Mouse (Mus musculus): ENCODE measurements around the gene Pld3. TPM values are rescaled to one million over a fixed set of nuclear protein-coding genes. Genes with fewer than 3 reads are reported as not detected.

Pld3 gene
- polyA plus RNA-seq, 1 experiment from 2014 or later = 62.5 TPM

GRCm38 (mm10) chr7:27576914-27577313, 23.9 kb upstream of the Pld3 start:
- H3K36me3 ChIP-seq (ENCODE audit: control insufficient read depth, insufficient read depth, low read length) = peaks cover 21% of the 10 kb centered on the region

DNA sequence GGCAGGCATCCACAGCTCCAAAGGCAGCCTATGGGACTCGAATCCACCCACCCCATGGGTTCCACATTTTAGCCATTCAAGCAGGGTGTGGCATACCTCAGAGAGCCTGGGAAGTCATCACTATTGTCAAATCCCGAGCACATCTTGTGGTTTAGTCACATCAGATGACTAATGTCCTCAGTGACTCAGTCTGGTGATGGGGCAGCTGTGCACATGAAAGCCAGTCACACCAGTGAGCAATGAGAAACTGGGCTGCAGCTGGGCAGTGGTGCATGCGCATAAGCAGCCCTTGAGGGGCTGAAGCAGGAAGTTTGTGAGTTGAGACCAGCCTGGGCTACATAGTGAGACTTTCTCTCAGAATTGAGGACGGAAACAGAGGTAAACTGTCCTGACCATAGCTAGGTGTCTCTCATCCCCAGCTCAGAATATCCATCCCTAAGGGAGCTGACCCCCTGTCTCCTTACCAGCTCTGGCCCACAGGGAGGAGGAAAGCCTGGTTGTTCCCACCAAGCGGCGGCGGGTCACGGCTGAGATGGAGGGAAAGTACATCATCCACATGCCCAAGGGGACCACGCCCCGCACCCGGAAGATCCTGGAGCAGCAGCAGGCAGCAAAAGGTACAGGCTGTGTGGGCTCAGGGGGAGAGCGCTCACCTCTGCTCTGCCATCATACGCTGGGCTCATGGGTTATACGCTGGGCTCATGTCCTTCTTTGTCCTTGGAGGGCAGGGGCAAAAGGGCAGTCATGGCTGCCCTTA, 21.3 kb upstream of the Pld3 start:
- DNase-seq (ENCODE audit: low spot score, missing footprints) = no peak
- Histone ChIP-seq H3K4me1 (ENCODE audit: control insufficient read depth, insufficient read depth, low read length) (no peaks in the 10 kb centered on the region), H3K4me3 (ENCODE audit: low read depth, low read length) (no peak overlapping the region), H3K9ac (ENCODE audit: low read length) (no peak overlapping the region), H3K36me3 (ENCODE audit: control insufficient read depth, insufficient read depth, low read length) (peaks cover 17% of the 10 kb centered on the region), H3K27me3 (ENCODE audit: control insufficient read depth, insufficient read depth, low read length) (no peaks in the 10 kb centered on the region), H3K9me3 (ENCODE audit: control insufficient read depth, low read length) (no peaks in the 10 kb centered on the region), H3K27ac (ENCODE audit: low read depth, low read length) (no peak overlapping the region), H3K4me2 (no peak overlapping the region)
- no peak for ATAC-seq (ENCODE audit: low FRiP score)
- 89% methylated on average over 14 of the region's 14 CpGs for WGBS

More at GRCm38 (mm10) chr7:27576914-27577313, 23.9 kb upstream of the Pld3 start:
- no peaks in the 10 kb centered on the region for H3K27me3 ChIP-seq (ENCODE audit: control insufficient read depth, insufficient read depth, low read length)
- ATAC-seq (ENCODE audit: low FRiP score) (no peak), DNase-seq (ENCODE audit: low spot score, missing footprints) (peak; percentile 72)
- no peak overlapping the region for H3K9ac ChIP-seq (ENCODE audit: low read length)
- no peak overlapping the region for H3K27ac ChIP-seq (ENCODE audit: low read depth, low read length)
- 75% methylated on average over 6 of the region's 6 CpGs for WGBS
- no peaks in the 10 kb centered on the region for H3K4me1 ChIP-seq (ENCODE audit: control insufficient read depth, insufficient read depth, low read length)
- H3K4me2 ChIP-seq = no peak overlapping the region
- H3K9me3 ChIP-seq (ENCODE audit: control insufficient read depth, low read length) = no peaks in the 10 kb centered on the region
- H3K4me3 ChIP-seq (ENCODE audit: low read depth, low read length) = no peak overlapping the region

- DNase-seq (ENCODE audit: low spot score, missing footprints) = no peak
- 92% methylated on average over 4 of the region's 4 CpGs for WGBS
- Histone ChIP-seq H3K4me3 (ENCODE audit: low read depth, low read length) (no peak overlapping the region), H3K27ac (ENCODE audit: low read depth, low read length) (no peak overlapping the region), H3K9ac (ENCODE audit: low read length) (no peak overlapping the region), H3K27me3 (ENCODE audit: control insufficient read depth, insufficient read depth, low read length) (no peaks in the 10 kb centered on the region), H3K36me3 (ENCODE audit: control insufficient read depth, insufficient read depth, low read length) (peaks cover 21% of the 10 kb centered on the region), H3K4me1 (ENCODE audit: control insufficient read depth, insufficient read depth, low read length) (no peaks in the 10 kb centered on the region), H3K9me3 (ENCODE audit: control insufficient read depth, low read length) (no peaks in the 10 kb centered on the region), H3K4me2 (no peak overlapping the region)
- ATAC-seq (ENCODE audit: low FRiP score) = no peak
Measured at GRCm38 (mm10) chr7:27572133-27572532, 19.1 kb upstream of the Pld3 start.

DNA sequence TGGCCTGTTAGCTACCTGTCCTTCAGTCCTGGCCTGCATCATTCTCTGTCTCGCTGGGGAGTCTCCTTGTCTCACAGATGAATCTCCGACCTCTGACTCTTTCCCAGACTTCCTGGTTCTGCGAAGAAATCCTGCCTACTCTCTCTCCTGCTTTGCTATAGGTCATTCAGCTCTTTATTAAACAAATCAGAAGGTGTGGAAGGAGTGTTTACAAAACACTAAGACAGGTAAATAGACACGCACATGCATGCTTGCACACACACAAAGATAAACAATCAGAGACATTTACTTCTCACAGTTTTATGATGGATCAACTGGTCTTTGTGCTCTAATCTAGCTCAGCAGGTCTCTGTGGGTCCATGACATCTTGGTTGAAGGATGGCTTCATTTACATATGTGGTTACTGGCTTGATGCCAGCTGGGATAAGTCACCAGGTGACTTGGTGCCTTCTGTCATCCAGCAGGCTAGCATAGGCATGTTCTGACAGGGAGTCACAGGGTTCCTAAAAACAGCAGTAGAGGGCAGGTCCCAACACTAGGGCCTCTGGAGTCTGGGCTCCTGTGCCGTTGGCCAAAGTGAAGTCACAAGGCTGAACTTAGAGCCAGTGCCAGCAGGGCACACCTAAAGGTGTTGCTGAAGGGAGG, 16.7 kb upstream of the Pld3 start:
- no peak for ATAC-seq (ENCODE audit: low FRiP score)

GRCm38 (mm10) chr7:27560978-27561377, 8.0 kb upstream of the Pld3 start:
- Histone ChIP-seq H3K27ac (ENCODE audit: low read depth, low read length) (no peak overlapping the region), H3K4me1 (ENCODE audit: control insufficient read depth, insufficient read depth, low read length) (no peaks in the 10 kb centered on the region), H3K4me3 (ENCODE audit: low read depth, low read length) (no peak overlapping the region), H3K27me3 (ENCODE audit: control insufficient read depth, insufficient read depth, low read length) (no peaks in the 10 kb centered on the region), H3K9ac (ENCODE audit: low read length) (no peak overlapping the region), H3K4me2 (no peak overlapping the region), H3K9me3 (ENCODE audit: control insufficient read depth, low read length) (no peaks in the 10 kb centered on the region), H3K36me3 (ENCODE audit: control insufficient read depth, insufficient read depth, low read length) (peaks cover 5% of the 10 kb centered on the region)
- DNase-seq (ENCODE audit: low spot score, missing footprints) (no peak), ATAC-seq (ENCODE audit: low FRiP score) (no peak)
- 95% methylated on average over 1 of the region's 1 CpGs for WGBS

More for the DNA sequence above, 16.7 kb upstream of the Pld3 start:
- Histone ChIP-seq H3K27ac (ENCODE audit: low read depth, low read length) (no peak overlapping the region), H3K4me1 (ENCODE audit: control insufficient read depth, insufficient read depth, low read length) (no peaks in the 10 kb centered on the region), H3K9ac (ENCODE audit: low read length) (no peak overlapping the region; the same call in 1 of the 2 replicates), H3K9me3 (ENCODE audit: control insufficient read depth, low read length) (no peaks in the 10 kb centered on the region), H3K4me2 (no peak overlapping the region), H3K36me3 (ENCODE audit: control insufficient read depth, insufficient read depth, low read length) (peaks cover 17% of the 10 kb centered on the region), H3K4me3 (ENCODE audit: low read depth, low read length) (no peak overlapping the region), H3K27me3 (ENCODE audit: control insufficient read depth, insufficient read depth, low read length) (no peaks in the 10 kb centered on the region)
- WGBS = 92% methylated on average over 5 of the region's 5 CpGs
- DNase-seq (ENCODE audit: low spot score, missing footprints) = no peak

- no peak overlapping the region for H3K4me3 ChIP-seq (ENCODE audit: low read depth, low read length)
- H3K4me2 ChIP-seq = no peak overlapping the region
- H3K27ac ChIP-seq (ENCODE audit: low read depth, low read length) = no peak overlapping the region
- H3K27me3 ChIP-seq (ENCODE audit: control insufficient read depth, insufficient read depth, low read length) = no peaks in the 10 kb centered on the region
- H3K4me1 ChIP-seq (ENCODE audit: control insufficient read depth, insufficient read depth, low read length) = no peaks in the 10 kb centered on the region
- DNase-seq (ENCODE audit: low spot score, missing footprints) (no peak), ATAC-seq (ENCODE audit: low FRiP score) (no peak)
- 82% methylated on average over 8 of the region's 8 CpGs for WGBS
- H3K9me3 ChIP-seq (ENCODE audit: control insufficient read depth, low read length) = no peaks in the 10 kb centered on the region
- no peak overlapping the region for H3K9ac ChIP-seq (ENCODE audit: low read length)
- peaks cover 5% of the 10 kb centered on the region for H3K36me3 ChIP-seq (ENCODE audit: control insufficient read depth, insufficient read depth, low read length)
Measured at GRCm38 (mm10) chr7:27560291-27560887, 7.4 kb upstream of the Pld3 start.

- peak overlapping the region; percentile 80 for H3K4me2 ChIP-seq
- H3K4me3 ChIP-seq (ENCODE audit: low read depth, low read length) = 0 out of 2 replicates have a peak overlapping the region, but pooled peaks have one; percentile 82
- H3K9me3 ChIP-seq (ENCODE audit: control insufficient read depth, low read length) = no peaks in the 10 kb centered on the region
- H3K36me3 ChIP-seq (ENCODE audit: control insufficient read depth, insufficient read depth, low read length) = no peaks in the 10 kb centered on the region
- H3K4me1 ChIP-seq (ENCODE audit: control insufficient read depth, insufficient read depth, low read length) = peaks cover 10% of the 10 kb centered on the region
- no peak overlapping the region for H3K27ac ChIP-seq (ENCODE audit: low read depth, low read length)
- H3K27me3 ChIP-seq (ENCODE audit: control insufficient read depth, insufficient read depth, low read length) = no peaks in the 10 kb centered on the region
- no peak overlapping the region for H3K9ac ChIP-seq (ENCODE audit: low read length)
- DNase-seq (ENCODE audit: low spot score, missing footprints) (no peak), ATAC-seq (ENCODE audit: low FRiP score) (no peak)
- 66% methylated on average over 5 of the region's 5 CpGs for WGBS
Measured at GRCm38 (mm10) chr7:27552070-27552469, 948 bp downstream of the Pld3 start.

DNA sequence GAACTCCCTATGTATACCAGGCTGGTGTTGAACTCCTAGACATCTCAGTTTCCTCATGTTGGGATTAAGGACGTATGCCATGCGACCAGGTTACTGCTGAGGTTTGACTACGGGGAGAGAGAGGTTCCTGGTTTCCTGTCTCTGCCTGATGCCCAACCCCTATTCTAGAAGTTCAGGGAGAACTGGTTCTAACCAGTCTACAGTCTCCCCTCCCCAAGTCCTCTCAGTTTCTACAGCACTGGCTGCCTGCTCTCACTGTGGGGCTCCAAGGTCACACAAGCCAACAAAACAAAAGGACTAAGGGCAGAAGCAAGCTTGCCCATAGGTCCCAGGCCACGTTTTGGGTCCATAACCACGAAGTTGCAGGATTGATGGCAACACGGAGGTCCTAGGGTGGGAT, 3.4 kb downstream of the Pld3 start:
- no peak overlapping the region for H3K27ac ChIP-seq (ENCODE audit: low read depth, low read length)
- H3K27me3 ChIP-seq (ENCODE audit: control insufficient read depth, insufficient read depth, low read length) = no peaks in the 10 kb centered on the region
- H3K4me3 ChIP-seq (ENCODE audit: low read depth, low read length) = no peak overlapping the region
- H3K4me1 ChIP-seq (ENCODE audit: control insufficient read depth, insufficient read depth, low read length) = peaks cover 10% of the 10 kb centered on the region
- no peak overlapping the region for H3K9ac ChIP-seq (ENCODE audit: low read length)
- WGBS = 88% methylated on average over 6 of the region's 6 CpGs
- no peak overlapping the region for H3K4me2 ChIP-seq
- DNase-seq (ENCODE audit: low spot score, missing footprints) (no peak), ATAC-seq (ENCODE audit: low FRiP score) (no peak)
- no peaks in the 10 kb centered on the region for H3K36me3 ChIP-seq (ENCODE audit: control insufficient read depth, insufficient read depth, low read length)
- no peaks in the 10 kb centered on the region for H3K9me3 ChIP-seq (ENCODE audit: control insufficient read depth, low read length)

All from midbrain, embryonic 11.5 days (tissue).